Mouse (Mus musculus): Measurements from ENCODE around the gene D430041D05Rik.

Gene D430041D05Rik

GRCm38 (mm10) chr2:104184296-104184695, 226.5 kb downstream of the D430041D05Rik start:
- no peak for DNase-seq

GRCm38 (mm10) chr2:104183246-104183845, 227.5 kb downstream of the D430041D05Rik start:
- DNase-seq, result no peak

DNA sequence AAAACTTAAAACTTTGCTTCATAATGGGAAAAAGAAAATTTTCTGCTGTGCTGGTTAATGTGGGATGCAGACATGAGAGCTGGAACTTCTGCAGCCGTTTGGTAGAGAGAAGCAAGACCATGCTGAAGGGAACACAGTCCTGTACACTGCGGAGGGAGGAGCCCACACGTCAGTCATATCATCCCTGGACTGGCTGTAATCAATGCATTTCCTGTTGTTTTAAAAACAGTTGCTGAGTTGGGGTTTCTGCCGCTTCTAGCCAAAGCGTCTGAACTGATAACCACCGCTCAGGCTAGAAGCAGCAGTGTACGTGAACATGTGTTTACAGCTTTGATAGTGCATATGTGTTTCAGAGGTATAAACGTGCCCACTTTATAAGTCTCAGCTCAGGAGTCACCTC, 231.2 kb downstream of the D430041D05Rik start:
- no peak for DNase-seq

- DNase-seq, result no peak
Measured at GRCm38 (mm10) chr2:104178251-104178650, 232.6 kb downstream of the D430041D05Rik start.

GRCm38 (mm10) chr2:104176979-104177704, 233.7 kb downstream of the D430041D05Rik start:
- no peak for DNase-seq

- DNase-seq, result no peak
Measured at GRCm38 (mm10) chr2:104176166-104176978, 234.4 kb downstream of the D430041D05Rik start.

GRCm38 (mm10) chr2:104175476-104176165, 235.2 kb downstream of the D430041D05Rik start:
- no peak for DNase-seq

GRCm38 (mm10) chr2:104173431-104173830, 237.4 kb downstream of the D430041D05Rik start:
- no peak for DNase-seq

DNA sequence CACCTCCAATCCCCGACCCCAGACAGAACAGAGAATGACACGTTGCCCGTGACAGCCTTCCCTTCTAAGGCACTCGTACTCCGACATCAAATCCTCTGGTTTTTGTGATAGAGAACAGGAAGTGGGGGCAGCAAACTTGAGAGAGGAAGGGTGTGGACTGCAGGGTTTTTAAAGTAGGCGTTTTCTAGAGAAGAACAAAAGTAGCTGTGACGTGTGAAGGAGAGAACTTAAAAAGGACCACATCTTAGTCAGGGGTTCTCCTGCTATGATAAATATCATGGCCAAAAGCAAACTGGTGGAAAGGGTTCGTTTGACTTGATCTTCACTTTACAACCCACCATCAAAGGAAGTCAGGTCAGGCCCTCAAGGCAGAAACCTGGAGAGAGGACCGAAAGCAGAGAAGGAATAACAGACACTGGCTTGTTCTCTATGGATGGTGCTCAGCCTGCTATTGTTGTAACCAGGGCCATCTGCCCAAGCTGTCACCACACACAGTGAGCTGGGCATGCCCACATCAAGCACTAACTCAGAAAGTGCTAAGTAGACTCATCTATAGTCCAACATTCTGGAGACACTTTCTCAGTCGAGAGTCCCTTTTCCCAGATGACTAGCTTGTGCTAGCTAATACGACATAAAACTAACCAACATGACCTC, 238.0 kb downstream of the D430041D05Rik start:
- DNase-seq, result peak; percentile 33

DNA sequence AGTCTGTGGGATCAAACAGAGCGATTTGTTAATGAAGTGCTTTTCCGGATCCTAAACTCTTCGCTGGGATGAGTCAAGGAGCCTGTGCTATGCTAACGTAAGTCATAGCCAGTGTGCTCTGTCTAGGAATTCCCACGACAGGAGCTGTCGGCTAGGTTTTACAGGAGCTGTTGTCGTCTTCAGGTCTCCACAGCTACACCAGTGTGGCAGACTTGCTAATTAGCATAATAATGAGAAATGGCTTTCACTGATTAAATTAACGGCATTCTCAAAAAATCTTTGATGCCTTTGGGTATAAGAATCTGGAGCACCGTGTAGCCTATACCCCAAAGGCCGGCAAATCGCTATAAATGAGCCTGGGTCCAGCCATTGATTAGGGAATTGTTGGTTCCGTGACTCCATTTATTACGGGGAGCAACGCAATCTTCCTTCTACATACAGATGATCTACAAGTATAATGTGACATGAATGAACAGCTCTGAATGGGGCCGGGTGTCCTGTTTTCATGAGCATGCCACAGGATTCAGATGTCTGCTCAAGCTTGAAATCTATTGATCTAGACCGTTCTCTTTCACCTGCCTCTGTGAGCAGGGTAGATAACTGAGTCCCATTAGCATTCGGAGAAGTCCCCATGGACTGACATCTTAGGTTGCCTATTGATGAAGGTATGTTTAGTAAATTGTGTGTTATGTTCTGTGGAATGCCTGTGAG, 242.5 kb downstream of the D430041D05Rik start:
- DNase-seq, result no peak

- no peak for DNase-seq
Measured at GRCm38 (mm10) chr2:104167765-104168164, 243.0 kb downstream of the D430041D05Rik start.

- no peak for DNase-seq
Measured at GRCm38 (mm10) chr2:104165631-104166030, 245.2 kb downstream of the D430041D05Rik start.

DNA sequence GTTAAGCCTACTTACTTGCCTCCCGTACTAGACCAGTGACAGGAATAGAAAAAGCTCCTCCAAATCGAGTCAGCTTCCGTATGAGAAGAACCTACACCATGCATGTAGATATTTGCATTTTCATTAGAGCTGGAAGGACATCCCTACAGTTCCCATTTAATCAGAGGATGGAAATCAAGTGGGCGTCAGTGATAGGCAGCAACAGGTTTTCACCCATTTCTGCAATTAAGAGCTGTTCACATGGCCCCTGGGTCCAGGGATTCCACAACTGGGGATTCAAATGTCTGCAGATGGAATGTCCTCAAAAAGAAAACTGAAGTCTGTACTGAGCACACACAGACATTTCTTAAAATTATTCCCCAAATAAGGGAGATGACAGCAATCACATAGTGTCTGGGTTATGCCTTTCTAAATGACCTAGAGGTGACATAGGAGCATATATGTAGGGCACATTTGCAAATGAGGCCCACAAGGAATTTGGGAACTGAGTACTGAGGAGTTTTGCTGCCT, 246.8 kb downstream of the D430041D05Rik start:
- no peak for DNase-seq

DNA sequence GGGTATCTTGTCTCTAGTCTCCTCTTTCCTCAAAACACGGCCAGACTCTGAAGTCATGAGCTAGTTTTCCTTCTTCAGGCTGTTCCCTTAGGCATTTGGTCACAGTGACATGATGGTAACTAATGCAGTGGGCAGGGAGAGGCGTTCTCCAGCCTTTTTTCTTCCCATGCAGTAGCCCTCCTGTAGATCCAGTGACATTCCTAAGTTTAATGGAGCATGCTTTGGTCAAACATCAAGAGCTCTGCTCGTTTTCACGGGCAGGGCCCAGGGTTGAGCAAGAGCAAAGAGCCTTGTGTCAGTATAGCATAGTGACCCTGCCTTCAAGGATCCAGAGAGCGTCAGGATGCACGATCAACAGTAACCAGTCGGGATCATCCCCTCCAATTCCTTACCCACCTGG, 247.4 kb downstream of the D430041D05Rik start:
- no peak for DNase-seq

GRCm38 (mm10) chr2:104157831-104158230, 253.0 kb downstream of the D430041D05Rik start:
- DNase-seq, result no peak

- DNase-seq, result no peak
Measured at GRCm38 (mm10) chr2:104153876-104154275, 256.9 kb downstream of the D430041D05Rik start.

DNA sequence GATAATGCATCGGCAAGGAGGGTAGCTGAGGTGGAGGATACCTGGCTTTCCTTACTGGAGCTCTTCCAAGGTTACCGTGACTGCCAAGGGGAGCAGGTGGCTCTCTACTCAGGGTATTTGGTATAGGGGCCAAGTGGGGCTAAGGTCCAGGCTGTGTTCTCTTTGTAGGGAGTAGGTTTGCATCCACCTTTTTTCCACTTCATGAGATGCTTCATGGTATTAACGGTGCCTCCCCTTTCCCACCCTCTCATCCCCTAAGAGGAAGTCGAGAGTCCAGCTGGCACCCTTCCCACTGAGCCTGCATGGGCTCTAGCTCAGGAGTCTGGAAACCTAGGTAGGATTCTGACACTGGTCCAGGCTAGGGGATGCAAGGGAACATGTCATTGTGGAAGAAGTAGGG, 257.5 kb downstream of the D430041D05Rik start:
- no peak for DNase-seq

- DNase-seq, result no peak
Measured at GRCm38 (mm10) chr2:104150608-104151397, 260.0 kb downstream of the D430041D05Rik start.

DNA sequence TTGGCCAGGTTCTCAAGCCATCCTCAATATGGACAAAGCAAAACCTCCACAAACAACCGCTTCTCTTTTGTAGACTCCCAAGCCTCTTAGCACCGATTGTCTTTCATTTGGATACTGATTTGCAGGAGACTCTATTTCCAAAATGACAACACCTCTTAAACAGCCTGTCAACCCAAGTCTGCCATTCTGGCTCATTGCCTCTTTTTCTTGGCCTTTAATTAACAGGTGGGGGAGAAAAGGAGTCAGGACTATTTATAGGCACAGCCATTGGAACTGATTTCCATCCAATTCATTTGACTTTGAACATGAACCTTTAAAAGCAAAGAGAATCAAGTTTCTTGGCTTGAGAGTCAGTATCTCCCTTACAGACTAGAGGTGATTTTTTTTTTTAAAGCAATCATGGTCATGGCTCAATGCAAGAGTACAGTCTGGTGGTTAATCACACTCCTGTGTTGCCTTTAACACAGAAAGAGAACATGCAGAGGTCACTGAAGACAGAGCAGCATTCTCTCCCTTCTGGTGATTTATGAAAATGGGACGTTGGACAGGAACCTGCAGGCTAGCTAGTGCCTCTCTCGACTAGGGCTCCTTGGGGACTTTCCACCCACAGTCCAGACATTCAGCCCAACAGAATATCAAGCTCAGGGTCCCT, 262.8 kb downstream of the D430041D05Rik start:
- no peak for DNase-seq

- peak; percentile 22 for DNase-seq
Measured at GRCm38 (mm10) chr2:104145983-104146382, 264.8 kb downstream of the D430041D05Rik start.

Data from thymus, postnatal 14 days (tissue).